Mouse (Mus musculus): ENCODE measurements around the gene Amy1. TPM values are rescaled to one million over a fixed set of nuclear protein-coding genes. Genes with fewer than 3 reads are reported as not detected.
"Not testable (repeated sequence)": the region's sequence is repeated elsewhere in the genome, so short reads cannot be mapped to it uniquely, and the experiment has no call there.

Gene Amy1
- polyA plus RNA-seq, 1 experiment from 2014 or later: 2.7 TPM

- H3K4me2 ChIP-seq (replicated peaks; ENCODE audit: low read depth, low read length): peak within 1 kb of the TSS; percentile 81
- H3K9me3 ChIP-seq (ENCODE audit: low read length): no peaks in the 10 kb centered on the region
- no peaks in the 10 kb centered on the region for H3K4me1 ChIP-seq (ENCODE audit: insufficient read depth, low read depth, low read length)
- H3K36me3 ChIP-seq (ENCODE audit: insufficient read depth, low read length): no peaks in the 10 kb centered on the region
- no peaks in the 10 kb centered on the region for H3K27me3 ChIP-seq (replicated peaks; ENCODE audit: insufficient read depth, low read length)
- H3K27ac ChIP-seq (ENCODE audit: low read length): peak within 1 kb of the TSS; percentile 100
- ATAC-seq: peak; percentile 96
- peak within 1 kb of the TSS; percentile 75 for H3K4me3 ChIP-seq (ENCODE audit: low read depth, low read length)
- DNase-seq (ENCODE audit: low spot score): peak; percentile 98
- TF ChIP-seq CTCF (IDR thresholded peaks at IDR 0.05) (peak; percentile 12; the same call in 1 of the 2 replicates), EP300 (IDR thresholded peaks at IDR 0.05) (peak; percentile 92)
- 2% methylated on average over 67 of the region's 70 CpGs for WGBS
- H3K9ac ChIP-seq (replicated peaks; ENCODE audit: low read depth): peak within 1 kb of the TSS; percentile 91
Measured at GRCm38 (mm10) chr3:113629606-113630359, 23.3 kb upstream of the Amy1 start, which contains the start of gene Rnpc3. Rnpc3 (minus strand) TSS chr3:113630149.

GRCm38 (mm10) chr3:113590844-113591243 is 15.7 kb downstream of the Amy1 start:
- H3K9ac ChIP-seq (replicated peaks; ENCODE audit: low read depth): no peak overlapping the region
- H3K36me3 ChIP-seq (ENCODE audit: insufficient read depth, low read length): no peaks in the 10 kb centered on the region
- H3K4me3 ChIP-seq (ENCODE audit: low read depth, low read length): no peak overlapping the region
- H3K9me3 ChIP-seq (ENCODE audit: low read length): no peaks in the 10 kb centered on the region
- no peak for ATAC-seq
- H3K4me2 ChIP-seq (replicated peaks; ENCODE audit: low read depth, low read length): no peak overlapping the region
- no peak for DNase-seq (ENCODE audit: low spot score)
- no peak overlapping the region for H3K27ac ChIP-seq (ENCODE audit: low read length)
- no peaks in the 10 kb centered on the region for H3K27me3 ChIP-seq (replicated peaks; ENCODE audit: insufficient read depth, low read length)
- no peaks in the 10 kb centered on the region for H3K4me1 ChIP-seq (ENCODE audit: insufficient read depth, low read depth, low read length)
- WGBS: 72% methylated on average over 1 of the region's 1 CpGs
- TF ChIP-seq EP300 (IDR thresholded peaks at IDR 0.05) (no peak), CTCF (IDR thresholded peaks at IDR 0.05) (no peak)

- Histone ChIP-seq H3K4me3 (ENCODE audit: low read depth, low read length) (no peak overlapping the region), H3K9me3 (ENCODE audit: low read length) (no peaks in the 10 kb centered on the region)
Measured at GRCm38 (mm10) chr3:113574578-113574977, 31.9 kb downstream of the Amy1 start.

DNA sequence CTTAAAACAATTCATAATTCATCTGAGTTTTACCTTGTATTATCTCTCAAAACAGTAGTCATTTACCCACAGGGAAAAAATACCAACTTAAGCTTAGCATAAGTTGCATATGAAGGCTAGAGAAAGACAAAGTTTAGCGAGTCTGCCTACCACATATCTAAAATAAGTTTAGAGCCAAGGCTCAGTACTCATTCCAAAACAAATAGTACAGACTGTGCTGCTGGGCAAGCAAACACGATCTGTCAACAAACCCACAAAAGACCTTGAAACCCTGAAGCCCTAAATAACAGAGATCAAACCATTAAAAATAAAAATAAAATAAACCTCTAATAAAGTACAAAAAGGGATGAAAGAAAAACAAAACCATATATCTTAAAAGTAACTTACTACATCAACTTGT is 32.4 kb downstream of the Amy1 start:
- TF ChIP-seq EP300 (IDR thresholded peaks at IDR 0.05): no peak
- no peak for TF ChIP-seq CTCF (IDR thresholded peaks at IDR 0.05)
- Histone ChIP-seq H3K36me3 (ENCODE audit: insufficient read depth, low read length) (no peaks in the 10 kb centered on the region), H3K4me1 (ENCODE audit: insufficient read depth, low read depth, low read length) (no peaks in the 10 kb centered on the region), H3K9me3 (ENCODE audit: low read length) (no peaks in the 10 kb centered on the region), H3K27me3 (replicated peaks; ENCODE audit: insufficient read depth, low read length) (no peaks in the 10 kb centered on the region), H3K4me2 (replicated peaks; ENCODE audit: low read depth, low read length) (no peak overlapping the region), H3K4me3 (ENCODE audit: low read depth, low read length) (no peak overlapping the region), H3K9ac (replicated peaks; ENCODE audit: low read depth) (no peak overlapping the region), H3K27ac (ENCODE audit: low read length) (no peak overlapping the region)
- DNase-seq (ENCODE audit: low spot score) (no peak), ATAC-seq (no peak)
- WGBS: 36% methylated on average over 2 of the region's 2 CpGs

More at GRCm38 (mm10) chr3:113574578-113574977, 31.9 kb downstream of the Amy1 start:
- DNase-seq (ENCODE audit: low spot score) (no peak), ATAC-seq (no peak)
- no peak for TF ChIP-seq CTCF (IDR thresholded peaks at IDR 0.05)
- no peak for TF ChIP-seq EP300 (IDR thresholded peaks at IDR 0.05)
- H3K27me3 ChIP-seq (replicated peaks; ENCODE audit: insufficient read depth, low read length): no peaks in the 10 kb centered on the region
- no peaks in the 10 kb centered on the region for H3K36me3 ChIP-seq (ENCODE audit: insufficient read depth, low read length)
- H3K9ac ChIP-seq (replicated peaks; ENCODE audit: low read depth): no peak overlapping the region
- H3K4me2 ChIP-seq (replicated peaks; ENCODE audit: low read depth, low read length): no peak overlapping the region
- no peak overlapping the region for H3K27ac ChIP-seq (ENCODE audit: low read length)
- no peaks in the 10 kb centered on the region for H3K4me1 ChIP-seq (ENCODE audit: insufficient read depth, low read depth, low read length)
- WGBS: 70% methylated on average over 4 of the region's 4 CpGs

GRCm38 (mm10) chr3:113572158-113572557 is 34.3 kb downstream of the Amy1 start:
- no peak overlapping the region for H3K4me2 ChIP-seq (replicated peaks; ENCODE audit: low read depth, low read length)
- ATAC-seq (no peak), DNase-seq (ENCODE audit: low spot score) (no peak)
- no peaks in the 10 kb centered on the region for H3K27me3 ChIP-seq (replicated peaks; ENCODE audit: insufficient read depth, low read length)
- no peak overlapping the region for H3K27ac ChIP-seq (ENCODE audit: low read length)
- H3K4me1 ChIP-seq (ENCODE audit: insufficient read depth, low read depth, low read length): no peaks in the 10 kb centered on the region
- H3K36me3 ChIP-seq (ENCODE audit: insufficient read depth, low read length): no peaks in the 10 kb centered on the region
- no peak overlapping the region for H3K4me3 ChIP-seq (ENCODE audit: low read depth, low read length)
- TF ChIP-seq CTCF (IDR thresholded peaks at IDR 0.05) (no peak), EP300 (IDR thresholded peaks at IDR 0.05) (no peak)
- H3K9ac ChIP-seq (replicated peaks; ENCODE audit: low read depth): no peak overlapping the region
- WGBS: 58% methylated on average over 3 of the region's 3 CpGs
- no peaks in the 10 kb centered on the region for H3K9me3 ChIP-seq (ENCODE audit: low read length)

GRCm38 (mm10) chr3:113539692-113540091 is 66.8 kb downstream of the Amy1 start:
- DNase-seq (ENCODE audit: low spot score): no peak
- no peak for ATAC-seq
- no peaks in the 10 kb centered on the region for H3K9me3 ChIP-seq (ENCODE audit: low read length)
- TF ChIP-seq CTCF (IDR thresholded peaks at IDR 0.05): no peak
- no peak for TF ChIP-seq EP300 (IDR thresholded peaks at IDR 0.05)
- no peak overlapping the region for H3K27ac ChIP-seq (ENCODE audit: low read length)
- H3K9ac ChIP-seq (replicated peaks; ENCODE audit: low read depth): no peak overlapping the region
- H3K4me2 ChIP-seq (replicated peaks; ENCODE audit: low read depth, low read length): no peak overlapping the region
- H3K4me3 ChIP-seq (ENCODE audit: low read depth, low read length): no peak overlapping the region
- no peaks in the 10 kb centered on the region for H3K36me3 ChIP-seq (ENCODE audit: insufficient read depth, low read length)
- H3K4me1 ChIP-seq (ENCODE audit: insufficient read depth, low read depth, low read length): no peaks in the 10 kb centered on the region
- H3K27me3 ChIP-seq (replicated peaks; ENCODE audit: insufficient read depth, low read length): no peaks in the 10 kb centered on the region

DNA sequence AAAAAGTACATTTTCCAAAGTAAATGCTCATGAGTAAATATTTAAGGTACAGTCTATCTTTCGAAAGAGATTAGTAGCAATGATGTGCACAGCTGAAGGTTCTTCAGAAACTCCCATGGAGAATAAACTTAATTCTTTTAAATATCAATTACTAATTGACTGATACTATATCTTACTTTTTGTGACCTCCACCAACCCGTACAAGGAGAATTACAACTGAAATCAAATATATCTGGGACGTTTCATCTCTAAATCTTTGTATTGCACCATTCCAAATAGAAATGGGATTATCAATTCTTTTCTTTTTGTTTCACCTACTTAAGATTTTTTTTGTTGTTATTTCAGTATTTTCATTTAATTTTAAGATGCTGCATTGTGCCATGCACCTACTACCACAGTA is 74.2 kb downstream of the Amy1 start, which contains the start of gene Amy2a1:
Amy2a1 (minus strand) TSS at position 101 of the 400 bp plus-strand sequence.
- not testable (repeated sequence) for H3K4me3 ChIP-seq (ENCODE audit: low read depth, low read length)
- WGBS: 72% methylated on average over 2 of the region's 3 CpGs

More for the DNA sequence above, 74.2 kb downstream of the Amy1 start, which contains the start of gene Amy2a1:
- not testable (repeated sequence) for H3K36me3 ChIP-seq (ENCODE audit: insufficient read depth, low read length); H3K9ac ChIP-seq (replicated peaks; ENCODE audit: low read depth); H3K4me1 ChIP-seq (ENCODE audit: insufficient read depth, low read depth, low read length); H3K27ac ChIP-seq (ENCODE audit: low read length); ATAC-seq; H3K9me3 ChIP-seq (ENCODE audit: low read length); DNase-seq (ENCODE audit: low spot score); H3K4me2 ChIP-seq (replicated peaks; ENCODE audit: low read depth, low read length); H3K27me3 ChIP-seq (replicated peaks; ENCODE audit: insufficient read depth, low read length)

All from lung, postnatal 0 days (tissue).